Mouse (Mus musculus) T-cell, adult 2 months (primary cell): ENCODE results near the gene Art2b.
A peak's percentile ranks its signal among the peaks of the same experiment; 100 is the strongest.
"Not testable (repeated sequence)": the region's sequence is repeated elsewhere in the genome, so short reads cannot be mapped to it uniquely, and the experiment has no call there.

Experiments
- DNase-seq: peaks from one replicate; pipeline ENCODE4 v3.0.0; 2022; ENCODE audit warnings: low spot score

The Art2b gene

DNA sequence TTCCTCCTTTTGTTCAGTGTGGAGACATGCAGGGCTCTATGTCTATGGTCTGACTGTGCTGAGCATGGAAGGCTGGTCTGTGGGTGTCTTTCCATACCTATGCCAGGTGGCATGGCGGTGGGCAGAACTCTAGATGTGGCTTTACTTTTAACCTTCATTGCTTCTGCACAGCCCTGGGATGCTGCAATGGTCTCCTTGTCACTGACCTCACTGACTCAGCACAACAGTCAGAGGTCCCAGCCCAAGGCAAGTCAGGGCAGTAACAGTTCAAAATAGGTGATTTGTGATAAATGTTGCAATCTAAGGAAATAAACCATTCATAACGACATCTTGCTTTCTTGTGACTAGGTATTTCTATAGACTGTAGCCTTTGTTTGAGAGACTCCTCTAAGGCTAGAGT, 21.3 kb downstream of the Art2b start:
- no peak for DNase-seq

DNA sequence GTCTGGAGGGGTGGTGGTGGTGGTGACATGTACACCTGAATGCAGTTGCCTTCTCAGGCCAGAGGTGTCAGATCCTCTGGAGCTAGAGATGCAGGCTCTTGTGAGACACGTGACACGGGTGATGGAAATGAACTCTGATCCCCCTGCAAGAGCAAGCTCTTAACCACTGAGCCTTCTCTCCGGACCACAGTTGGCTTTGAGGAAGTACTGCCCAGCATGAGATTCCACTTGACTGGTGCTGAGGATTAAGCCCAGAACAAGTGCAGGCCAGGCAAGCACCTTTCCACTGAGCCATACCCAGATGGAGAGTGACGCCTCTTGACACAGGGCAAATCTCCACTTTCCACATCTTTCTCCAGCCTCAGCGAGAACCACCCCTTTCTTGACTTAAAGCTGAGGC, 26.0 kb downstream of the Art2b start:
- DNase-seq: not testable (repeated sequence)

DNA sequence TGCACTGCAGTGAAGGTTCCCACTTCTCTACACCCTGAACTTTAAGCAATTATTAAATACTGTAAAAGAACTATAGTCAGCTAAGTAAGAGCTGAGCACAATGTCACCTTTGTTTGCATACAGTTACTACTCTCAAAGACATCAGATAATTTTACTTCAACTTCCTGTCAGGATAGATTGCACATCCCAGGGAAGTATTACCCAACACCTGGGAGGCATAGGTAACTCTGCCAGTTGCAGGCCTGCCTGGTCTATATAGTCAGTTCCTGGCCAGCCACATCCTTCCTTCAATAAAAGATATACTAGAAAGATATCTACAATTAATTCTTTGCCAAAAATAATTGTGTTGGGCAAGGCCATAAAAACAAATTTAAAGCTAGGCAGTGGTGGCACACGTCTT, 28.0 kb downstream of the Art2b start:
- no peak for DNase-seq

DNA sequence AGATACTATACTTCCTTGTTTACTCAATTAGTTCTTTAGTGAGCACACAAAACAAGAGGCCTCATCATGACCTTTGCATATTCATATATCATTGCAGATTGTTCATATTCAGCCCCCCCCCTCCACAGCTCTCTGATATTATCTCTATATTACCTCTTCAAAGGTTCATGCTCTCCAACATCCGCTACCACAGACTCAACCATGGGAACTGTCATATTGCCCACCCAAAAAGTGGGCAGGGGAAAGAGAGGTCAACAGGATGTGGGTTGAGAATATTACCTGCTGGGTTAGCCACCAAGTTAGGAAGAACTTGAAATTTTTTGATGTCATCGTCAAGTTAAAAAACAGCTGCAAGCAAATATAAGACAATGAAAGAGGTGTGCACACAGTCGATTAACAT, 29.9 kb downstream of the Art2b start:
- DNase-seq: peak; percentile 81

DNA sequence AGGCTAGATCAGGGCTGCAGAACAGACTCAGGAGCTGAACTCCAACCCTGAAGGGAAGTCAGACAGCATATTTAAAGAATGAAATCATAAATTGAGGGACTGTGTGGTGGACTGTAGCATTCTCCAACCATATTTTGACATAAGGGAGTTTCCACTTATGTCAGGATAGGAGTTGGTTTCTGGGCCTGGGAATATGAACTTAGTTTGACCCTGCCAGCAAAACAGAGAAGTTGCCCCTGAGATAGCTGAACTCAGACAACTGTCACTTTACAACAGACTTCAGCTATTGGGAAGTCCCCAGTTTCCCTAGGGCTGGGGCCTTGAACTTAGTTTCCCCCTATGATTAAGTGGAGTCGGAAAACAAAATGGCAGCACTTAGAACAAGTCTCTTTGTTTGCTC, 33.9 kb downstream of the Art2b start:
- DNase-seq: no peak

DNA sequence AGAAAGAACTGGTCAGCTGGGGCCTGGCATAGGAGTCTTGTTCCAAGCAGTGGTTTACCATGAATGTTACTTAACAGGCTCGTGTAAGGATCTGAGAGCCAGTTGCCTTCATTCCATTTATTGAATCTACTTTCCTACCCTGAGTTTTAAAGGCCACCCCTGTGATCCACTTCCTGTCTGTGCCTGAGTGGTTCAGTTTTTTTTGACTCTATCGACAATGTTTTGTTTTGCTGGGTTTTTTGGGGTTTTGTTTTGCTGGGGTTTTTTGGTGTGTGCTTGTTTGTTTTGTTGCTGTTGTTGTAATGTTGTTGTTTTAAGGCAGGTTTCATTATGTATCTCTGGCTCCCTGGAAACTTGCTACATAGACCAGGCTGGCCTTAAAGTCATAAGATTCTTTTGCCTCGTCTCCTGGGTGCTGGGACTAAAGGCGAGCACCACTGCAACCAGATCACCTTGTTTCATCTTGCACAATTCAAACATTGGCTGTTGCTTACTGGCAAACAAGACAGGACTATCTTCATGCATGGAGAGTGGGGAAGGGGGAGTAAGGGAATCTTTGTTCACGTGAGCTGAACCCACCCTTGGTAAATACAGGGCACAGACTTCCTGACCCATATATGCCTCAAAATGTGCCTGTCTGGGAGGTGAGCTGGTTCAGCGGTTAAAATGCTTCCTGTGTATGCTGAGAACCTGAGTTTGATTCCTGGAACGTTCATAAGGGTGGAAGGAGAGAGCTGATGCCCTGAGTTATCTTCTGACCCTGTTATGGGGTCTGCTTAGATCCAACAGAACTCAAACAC, 34.5 kb downstream of the Art2b start:
- peak; percentile 43 for DNase-seq

DNA sequence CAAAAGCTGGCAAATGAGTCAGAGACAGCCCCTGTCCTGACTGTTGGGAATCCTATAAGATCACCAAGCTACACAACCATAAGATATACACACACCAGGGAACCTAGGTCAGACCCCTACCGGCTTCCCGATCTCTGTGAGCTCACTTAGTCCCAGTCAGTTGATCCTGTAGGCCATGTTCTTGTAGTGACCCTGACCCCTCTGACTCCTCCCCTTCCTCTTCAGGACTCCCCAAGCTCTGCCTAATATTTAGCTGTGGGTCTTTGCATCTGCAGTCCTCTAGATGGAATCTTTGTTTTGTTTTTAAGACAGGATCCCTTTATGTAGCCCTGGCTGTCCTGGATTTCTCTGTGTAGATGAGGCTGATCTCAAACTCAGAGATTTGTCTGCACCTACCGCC, 36.1 kb downstream of the Art2b start:
- DNase-seq: no peak

DNA sequence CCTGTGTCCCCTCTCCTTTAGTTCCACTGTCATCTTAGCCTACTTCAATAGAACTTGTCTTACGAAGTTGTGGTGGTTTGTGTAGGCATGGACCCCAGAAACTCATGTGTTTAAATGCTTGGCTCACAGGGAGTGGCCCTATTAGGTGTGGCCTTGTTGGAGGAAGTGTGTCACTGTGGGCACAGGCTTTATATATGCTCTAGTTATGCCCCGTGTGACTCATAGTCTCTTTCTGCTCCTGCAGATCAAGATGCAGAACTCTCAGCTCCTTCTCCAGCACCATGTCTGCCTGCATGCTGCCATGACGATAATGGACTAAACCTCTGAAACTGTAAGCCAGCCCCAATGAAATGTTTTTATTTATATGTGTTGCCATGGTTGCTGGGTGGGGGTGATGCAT, 37.7 kb downstream of the Art2b start:
- DNase-seq: peak; percentile 78

DNA sequence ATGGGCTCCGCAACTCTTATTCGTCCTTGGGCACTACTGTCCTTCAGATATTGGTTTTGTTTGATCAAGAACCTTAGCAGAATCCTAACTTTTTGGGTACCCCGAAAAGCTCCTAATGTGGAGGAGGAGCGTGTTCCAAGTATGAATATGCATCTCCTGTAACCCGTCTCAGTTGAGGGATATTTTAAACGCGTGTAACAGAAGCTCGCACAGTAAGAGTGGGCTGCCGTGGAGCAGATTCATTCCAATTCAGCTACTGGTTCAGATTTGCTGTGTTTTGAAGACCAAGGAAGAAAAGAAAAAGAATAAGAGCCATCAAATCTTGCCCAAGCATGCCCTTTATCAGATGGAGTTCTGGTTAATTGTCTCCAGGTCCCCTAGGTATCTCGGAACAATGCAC, 43.7 kb downstream of the Art2b start:
- no peak for DNase-seq

DNA sequence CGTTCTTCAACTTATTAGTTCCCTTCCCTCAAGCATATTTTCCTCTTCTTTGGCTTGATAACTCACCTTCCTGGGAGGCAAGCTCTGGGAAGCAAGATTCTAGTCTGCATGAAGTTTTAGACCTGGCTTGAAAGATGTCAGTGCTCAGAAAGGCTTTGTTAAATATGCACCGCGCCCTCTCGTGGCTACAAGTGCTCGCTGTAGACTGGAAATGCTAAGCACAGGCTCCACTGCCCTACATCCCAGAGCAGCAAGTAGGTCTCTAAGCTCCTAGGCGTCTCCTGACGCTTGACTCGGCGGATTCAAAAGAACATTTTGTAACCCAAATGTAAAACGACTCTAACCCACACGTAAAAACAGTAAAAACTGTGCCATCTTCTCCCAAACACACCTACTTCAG, 44.3 kb downstream of the Art2b start:
- DNase-seq: peak; percentile 75

DNA sequence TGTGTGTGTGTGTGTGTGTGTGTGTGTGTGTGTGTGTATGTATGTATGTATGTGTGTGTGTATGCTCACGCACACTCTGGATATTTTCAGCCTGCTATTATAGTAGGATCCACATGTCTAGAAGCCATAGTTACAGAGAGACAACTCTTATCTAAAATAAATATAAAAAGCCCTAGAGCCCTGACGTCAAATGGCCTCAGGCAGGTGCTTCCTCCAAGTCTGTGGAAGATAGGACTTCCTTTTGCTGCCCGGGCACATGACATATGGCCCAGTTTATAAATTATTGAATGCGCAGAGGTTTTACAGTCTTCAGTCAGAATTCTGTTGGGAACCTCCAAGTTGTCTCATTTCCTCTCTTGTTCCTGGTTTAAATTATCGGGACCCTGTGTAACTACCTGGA, 44.7 kb downstream of the Art2b start:
- DNase-seq: peak; percentile 41

DNA sequence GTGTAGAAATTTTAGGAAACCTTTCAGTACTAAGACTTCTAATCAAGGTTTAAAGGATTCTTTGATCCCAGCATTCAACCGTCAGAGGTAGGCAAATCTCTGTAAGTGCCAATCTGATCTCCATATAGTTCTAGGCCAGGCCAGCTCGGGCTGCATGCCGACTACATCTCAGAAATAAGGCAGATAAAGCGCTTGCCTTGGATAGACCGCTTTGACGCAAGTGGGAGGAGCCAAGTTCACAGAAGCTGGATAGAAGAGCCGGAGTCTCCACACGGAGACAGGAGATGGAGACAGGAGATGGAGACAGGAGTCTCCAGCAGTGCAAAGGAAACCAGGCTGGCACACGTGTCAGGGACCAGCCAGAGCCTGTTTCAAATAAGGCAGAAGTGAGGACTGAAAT, 45.6 kb downstream of the Art2b start:
- DNase-seq: no peak

DNA sequence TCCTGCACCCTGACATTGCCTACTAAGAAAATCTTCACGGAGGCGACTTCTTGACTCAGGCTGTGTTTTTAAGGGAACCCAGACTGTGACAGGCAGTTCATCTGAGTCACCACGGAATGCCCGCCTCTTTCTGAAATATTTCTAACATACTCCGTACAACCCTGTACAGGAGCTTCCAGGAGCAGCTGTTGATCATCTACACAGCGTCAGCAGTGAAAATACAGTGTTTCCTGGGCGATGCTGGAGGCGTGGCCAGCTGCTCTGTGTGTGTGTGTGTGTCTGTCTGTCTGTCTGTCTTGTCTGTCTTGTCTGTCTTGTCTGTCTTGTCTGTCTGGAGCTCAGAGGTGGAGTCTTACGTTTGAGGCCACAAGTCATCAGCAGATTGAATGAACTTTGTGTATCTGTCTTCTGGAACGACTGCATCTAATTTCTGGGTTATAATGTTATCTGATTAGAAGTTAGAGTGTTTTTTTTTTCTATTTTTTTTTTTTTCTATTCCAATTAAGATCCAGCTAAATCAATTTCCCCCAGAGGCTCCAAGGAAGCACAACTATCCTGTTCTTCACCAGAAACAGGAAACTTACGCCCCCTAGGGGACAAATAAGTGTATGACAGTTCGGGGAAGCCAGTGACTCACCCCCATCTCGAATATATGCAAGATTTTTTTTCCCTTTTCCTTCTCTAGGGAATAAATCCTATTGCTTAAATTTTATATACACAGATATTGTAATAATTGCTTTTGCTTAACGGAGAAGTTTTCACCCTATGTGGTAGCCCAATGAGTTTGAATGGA, 47.1 kb downstream of the Art2b start:
- DNase-seq: peak; percentile 88

DNA sequence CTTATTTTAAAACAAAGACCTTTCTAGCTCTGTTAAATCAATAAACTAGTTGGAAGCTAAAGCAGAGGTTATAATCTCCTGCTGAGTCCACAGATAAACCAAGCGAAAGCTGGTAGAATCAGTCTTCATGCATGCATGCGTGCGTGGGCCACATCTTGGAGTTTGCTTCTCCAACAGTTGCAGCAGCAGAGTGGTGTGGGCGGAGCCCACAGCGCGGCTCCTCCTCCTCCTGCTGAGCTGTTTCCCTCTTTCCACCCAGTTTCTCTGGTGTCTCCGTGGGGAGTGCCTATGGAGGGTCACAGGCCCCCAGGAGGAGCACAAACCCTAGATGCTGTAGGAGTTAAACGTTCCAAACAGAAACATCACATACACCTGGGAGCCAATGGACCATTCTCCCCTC, 47.9 kb downstream of the Art2b start:
- DNase-seq: no peak

DNA sequence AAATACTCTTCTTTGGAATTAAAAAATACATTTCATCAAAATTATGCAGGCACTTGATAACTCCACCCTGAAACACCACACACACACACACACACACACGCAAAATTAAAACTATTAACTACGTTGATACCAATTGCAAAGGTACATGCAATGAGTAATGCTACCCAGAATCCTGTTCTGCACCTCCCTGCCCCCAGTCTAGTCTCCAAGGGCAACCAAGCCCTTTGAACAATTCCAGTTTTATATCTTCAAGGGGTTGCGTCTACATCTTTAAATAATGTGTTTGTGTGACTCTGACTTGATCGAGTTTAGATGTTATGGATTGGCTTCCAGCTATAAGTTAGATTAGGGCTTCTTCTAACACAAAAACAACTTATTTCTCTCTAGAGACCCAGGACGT, 49.9 kb downstream of the Art2b start:
- DNase-seq: no peak

DNA sequence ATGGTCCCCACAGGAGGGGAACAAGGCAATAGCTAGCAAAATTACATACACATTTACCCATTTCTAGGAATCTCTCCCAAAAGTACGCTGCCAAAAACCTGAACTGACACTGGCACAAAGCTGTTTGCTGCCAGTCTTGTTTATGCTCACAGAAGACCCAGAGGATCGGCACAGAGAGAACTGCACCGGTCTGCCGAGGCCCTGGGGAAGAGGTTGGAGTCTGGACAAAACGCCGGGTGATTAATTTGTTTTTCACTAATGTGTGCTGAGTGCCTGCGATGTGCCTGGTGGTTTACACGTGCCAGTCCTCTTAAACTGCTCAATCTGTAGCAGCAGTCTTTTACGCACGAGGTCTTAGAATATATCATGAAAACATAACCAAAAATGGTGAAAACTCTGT, 50.3 kb downstream of the Art2b start:
- DNase-seq: no peak

DNA sequence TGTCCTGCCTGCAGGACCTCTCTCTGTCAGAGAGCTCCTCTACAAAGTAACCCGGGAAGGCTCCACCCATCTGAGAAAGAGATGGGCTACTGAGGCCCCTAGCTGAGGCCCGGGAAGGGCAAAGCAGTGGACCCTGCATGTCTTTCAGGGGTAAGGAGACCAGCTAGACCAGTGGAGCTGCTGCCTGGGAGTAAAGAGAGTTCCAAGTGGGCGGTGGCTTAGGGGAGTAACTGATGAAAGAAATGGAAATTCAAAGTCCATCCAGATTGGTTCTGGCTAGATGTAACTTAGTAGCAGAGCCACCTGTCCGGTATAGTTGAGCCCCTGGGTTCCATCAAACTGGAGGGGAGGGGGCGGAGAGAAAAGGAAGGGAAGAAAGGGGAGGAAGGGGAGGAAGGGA, 51.0 kb downstream of the Art2b start:
- no peak for DNase-seq
